Mouse (Mus musculus): ENCODE measurements around the gene Shld1. TPM values are rescaled to one million over a fixed set of nuclear protein-coding genes. Genes with fewer than 3 reads are reported as not detected.

Gene Shld1
- 23.3 and 26.2 TPM in 2 replicates for polyA plus RNA-seq (2014; fragmentation: Nextera tagmentation; extraction: Ambion mirVana)

DNA sequence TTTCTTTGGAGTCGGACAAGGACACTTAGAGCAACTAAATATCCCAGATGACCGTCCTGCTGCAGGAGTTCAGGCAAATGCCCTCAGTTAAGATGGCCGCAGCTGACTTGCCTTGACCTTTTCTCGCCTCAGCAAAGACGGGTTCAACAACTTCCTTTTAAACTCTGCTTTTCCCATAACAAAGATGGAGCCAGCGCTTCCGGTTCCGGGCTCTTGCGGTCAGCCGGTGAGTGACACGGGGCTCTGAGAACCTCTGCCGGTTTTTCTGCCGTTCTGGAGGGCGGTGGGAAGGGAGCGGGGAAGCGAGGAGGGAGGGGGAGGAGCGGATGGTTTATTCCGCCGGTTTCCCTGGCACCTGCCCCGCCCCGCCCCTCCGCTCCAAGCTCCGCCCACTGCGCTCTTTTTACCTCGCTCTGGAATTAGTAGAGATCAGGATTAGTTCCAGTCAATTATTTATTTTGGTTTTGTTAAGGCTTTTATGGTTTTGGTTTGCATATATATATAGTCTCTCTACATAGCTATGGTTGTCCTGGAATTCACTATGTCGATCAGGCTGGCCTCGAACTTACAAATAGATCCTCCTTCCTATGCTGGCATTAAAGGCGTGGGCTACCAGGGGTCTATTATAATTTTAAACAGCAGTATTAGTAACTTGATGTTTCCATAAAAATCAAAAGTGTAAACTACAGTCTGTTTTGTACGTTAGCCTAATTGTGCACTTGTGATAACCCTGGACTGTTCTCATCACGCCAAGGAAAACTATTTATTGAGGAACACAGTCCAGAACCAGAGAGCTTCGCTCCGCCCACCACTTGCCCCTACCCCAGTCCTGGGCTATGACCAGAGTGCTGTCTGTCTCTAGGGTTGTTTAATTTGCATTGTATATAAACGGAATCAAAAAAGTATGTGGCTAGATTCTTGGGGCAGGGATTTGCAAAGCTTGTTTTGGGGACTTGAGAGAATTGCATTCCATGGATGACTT is at the start of gene Shld1:
Gene Shld1 (plus strand): TSS at position 176 of the 982 bp plus-strand sequence.
- H3K9ac ChIP-seq (replicated peaks; ENCODE audit: low read length): peak within 1 kb of the TSS; percentile 51
- H3K4me2 ChIP-seq (ENCODE audit: low read length): peak within 1 kb of the TSS; percentile 57
- DNase-seq: peak; percentile 93
- H3K27ac ChIP-seq (replicated peaks; ENCODE audit: low read depth, low read length): peak within 1 kb of the TSS; percentile 70
- H3K27me3 ChIP-seq (ENCODE audit: control insufficient read depth, insufficient read depth, low read length): no peaks in the 10 kb centered on the region
- peak; percentile 93 for ATAC-seq (ENCODE audit: low FRiP score, low TSS enrichment)
- no peaks in the 10 kb centered on the region for H3K36me3 ChIP-seq (ENCODE audit: control insufficient read depth, insufficient read depth, low read length)
- WGBS: 9% methylated on average over 33 of the region's 33 CpGs
- 0 out of 2 replicates have a peak, but pooled peaks cover 7% of the 10 kb centered on the region for H3K4me1 ChIP-seq (ENCODE audit: control insufficient read depth, insufficient read depth, low read length)
- no peaks in the 10 kb centered on the region for H3K9me3 ChIP-seq (ENCODE audit: control insufficient read depth, low read length)
- H3K4me3 ChIP-seq (replicated peaks; ENCODE audit: low read depth, low read length): peak within 1 kb of the TSS; percentile 50

- DNase-seq: no peak
- no peak overlapping the region for H3K4me2 ChIP-seq (ENCODE audit: low read length)
- ATAC-seq (ENCODE audit: low FRiP score, low TSS enrichment): no peak
- H3K9me3 ChIP-seq (ENCODE audit: control insufficient read depth, low read length): no peaks in the 10 kb centered on the region
- no peaks in the 10 kb centered on the region for H3K27me3 ChIP-seq (ENCODE audit: control insufficient read depth, insufficient read depth, low read length)
- no peaks in the 10 kb centered on the region for H3K36me3 ChIP-seq (ENCODE audit: control insufficient read depth, insufficient read depth, low read length)
- WGBS: 92% methylated on average over 6 of the region's 6 CpGs
- no peak overlapping the region for H3K9ac ChIP-seq (replicated peaks; ENCODE audit: low read length)
- no peaks in the 10 kb centered on the region for H3K4me1 ChIP-seq (ENCODE audit: control insufficient read depth, insufficient read depth, low read length)
- H3K4me3 ChIP-seq (replicated peaks; ENCODE audit: low read depth, low read length): no peak overlapping the region
- H3K27ac ChIP-seq (replicated peaks; ENCODE audit: low read depth, low read length): no peak overlapping the region
These were observed 48.4 kb upstream of the Shld1 start for GRCm38 (mm10) chr2:132638306-132638705.

- no peaks in the 10 kb centered on the region for H3K4me1 ChIP-seq (ENCODE audit: control insufficient read depth, insufficient read depth, low read length)
- no peak for DNase-seq
These were observed 47.4 kb upstream of the Shld1 start for GRCm38 (mm10) chr2:132639337-132639736.

GRCm38 (mm10) chr2:132641196-132641595 is 45.5 kb upstream of the Shld1 start:
- DNase-seq: no peak
- no peak overlapping the region for H3K9ac ChIP-seq (replicated peaks; ENCODE audit: low read length)

More at GRCm38 (mm10) chr2:132639337-132639736, 47.4 kb upstream of the Shld1 start:
- H3K4me2 ChIP-seq (ENCODE audit: low read length): no peak overlapping the region
- no peaks in the 10 kb centered on the region for H3K36me3 ChIP-seq (ENCODE audit: control insufficient read depth, insufficient read depth, low read length)
- no peak overlapping the region for H3K4me3 ChIP-seq (replicated peaks; ENCODE audit: low read depth, low read length)
- WGBS: 93% methylated on average over 7 of the region's 7 CpGs
- ATAC-seq (ENCODE audit: low FRiP score, low TSS enrichment): no peak
- no peak overlapping the region for H3K27ac ChIP-seq (replicated peaks; ENCODE audit: low read depth, low read length)
- no peak overlapping the region for H3K9ac ChIP-seq (replicated peaks; ENCODE audit: low read length)
- no peaks in the 10 kb centered on the region for H3K27me3 ChIP-seq (ENCODE audit: control insufficient read depth, insufficient read depth, low read length)
- no peaks in the 10 kb centered on the region for H3K9me3 ChIP-seq (ENCODE audit: control insufficient read depth, low read length)

GRCm38 (mm10) chr2:132643161-132643560 is 43.6 kb upstream of the Shld1 start:
- no peak overlapping the region for H3K9ac ChIP-seq (replicated peaks; ENCODE audit: low read length)
- no peaks in the 10 kb centered on the region for H3K4me1 ChIP-seq (ENCODE audit: control insufficient read depth, insufficient read depth, low read length)
- H3K36me3 ChIP-seq (ENCODE audit: control insufficient read depth, insufficient read depth, low read length): no peaks in the 10 kb centered on the region
- WGBS: 87% methylated on average over 4 of the region's 4 CpGs
- ATAC-seq (ENCODE audit: low FRiP score, low TSS enrichment): no peak
- H3K4me2 ChIP-seq (ENCODE audit: low read length): no peak overlapping the region
- H3K27me3 ChIP-seq (ENCODE audit: control insufficient read depth, insufficient read depth, low read length): no peaks in the 10 kb centered on the region
- no peak for DNase-seq
- no peak overlapping the region for H3K27ac ChIP-seq (replicated peaks; ENCODE audit: low read depth, low read length)
- no peak overlapping the region for H3K4me3 ChIP-seq (replicated peaks; ENCODE audit: low read depth, low read length)
- H3K9me3 ChIP-seq (ENCODE audit: control insufficient read depth, low read length): no peaks in the 10 kb centered on the region

More at GRCm38 (mm10) chr2:132641196-132641595, 45.5 kb upstream of the Shld1 start:
- Histone ChIP-seq H3K36me3 (ENCODE audit: control insufficient read depth, insufficient read depth, low read length) (no peaks in the 10 kb centered on the region), H3K27ac (replicated peaks; ENCODE audit: low read depth, low read length) (no peak overlapping the region), H3K27me3 (ENCODE audit: control insufficient read depth, insufficient read depth, low read length) (no peaks in the 10 kb centered on the region), H3K4me3 (replicated peaks; ENCODE audit: low read depth, low read length) (no peak overlapping the region), H3K4me1 (ENCODE audit: control insufficient read depth, insufficient read depth, low read length) (no peaks in the 10 kb centered on the region), H3K4me2 (ENCODE audit: low read length) (no peak overlapping the region), H3K9me3 (ENCODE audit: control insufficient read depth, low read length) (no peaks in the 10 kb centered on the region)
- ATAC-seq (ENCODE audit: low FRiP score, low TSS enrichment): no peak
- whole genome bisulfite sequencing: 69% methylated on average over 3 of the region's 3 CpGs

DNA sequence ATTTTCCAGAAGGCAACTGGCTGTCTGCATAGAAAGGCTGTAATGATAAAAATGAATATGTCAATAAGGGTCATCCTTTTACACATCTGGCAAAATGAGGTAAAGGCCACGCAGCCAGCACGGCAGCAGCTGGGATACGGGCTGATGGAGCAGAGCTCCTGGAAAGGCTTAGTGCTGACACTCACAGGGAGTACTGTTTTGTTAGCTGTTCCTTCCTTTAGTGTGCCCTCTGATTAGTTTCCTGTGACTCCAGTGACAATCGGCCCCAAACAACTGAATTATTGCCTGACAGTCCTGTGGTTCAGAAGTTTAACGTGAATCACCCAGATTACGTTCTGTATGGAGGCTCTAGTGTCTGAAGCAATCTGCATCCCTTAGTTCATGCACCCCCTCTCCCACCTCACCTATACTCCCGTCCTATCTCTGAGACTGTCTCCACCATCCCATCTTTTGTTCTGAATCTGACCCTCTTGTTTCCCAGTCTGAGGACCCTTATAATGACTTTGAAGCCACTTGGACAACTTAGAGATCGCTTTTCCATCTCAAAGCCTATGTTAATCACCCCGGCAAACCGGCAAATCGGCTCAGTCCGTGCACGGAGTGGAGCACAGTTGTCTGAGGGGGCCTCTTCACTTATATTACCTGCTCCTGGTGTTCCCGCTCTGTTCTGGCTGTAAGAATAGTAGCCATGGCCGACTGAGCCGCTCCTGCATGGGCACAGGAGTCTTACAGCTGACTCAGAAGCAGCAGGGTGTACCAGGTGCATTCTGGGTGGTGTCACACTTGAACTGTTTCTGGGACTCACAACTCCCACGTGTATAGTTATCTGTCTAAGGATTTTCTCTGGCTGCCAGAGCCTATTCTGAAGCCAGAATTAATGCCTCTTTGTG is 39.6 kb upstream of the Shld1 start:
- DNase-seq (no peak), ATAC-seq (ENCODE audit: low FRiP score, low TSS enrichment) (no peak)
- H3K4me3 ChIP-seq (replicated peaks; ENCODE audit: low read depth, low read length): no peak overlapping the region
- no peak overlapping the region for H3K4me2 ChIP-seq (ENCODE audit: low read length)
- no peaks in the 10 kb centered on the region for H3K36me3 ChIP-seq (ENCODE audit: control insufficient read depth, insufficient read depth, low read length)
- H3K9ac ChIP-seq (replicated peaks; ENCODE audit: low read length): no peak overlapping the region
- WGBS: 64% methylated on average over 17 of the region's 17 CpGs
- H3K4me1 ChIP-seq (ENCODE audit: control insufficient read depth, insufficient read depth, low read length): no peaks in the 10 kb centered on the region
- H3K27ac ChIP-seq (replicated peaks; ENCODE audit: low read depth, low read length): no peak overlapping the region
- no peaks in the 10 kb centered on the region for H3K9me3 ChIP-seq (ENCODE audit: control insufficient read depth, low read length)
- no peaks in the 10 kb centered on the region for H3K27me3 ChIP-seq (ENCODE audit: control insufficient read depth, insufficient read depth, low read length)

GRCm38 (mm10) chr2:132649352-132649870 is 37.3 kb upstream of the Shld1 start:
- H3K36me3 ChIP-seq (ENCODE audit: control insufficient read depth, insufficient read depth, low read length): no peaks in the 10 kb centered on the region
- no peaks in the 10 kb centered on the region for H3K9me3 ChIP-seq (ENCODE audit: control insufficient read depth, low read length)
- no peaks in the 10 kb centered on the region for H3K27me3 ChIP-seq (ENCODE audit: control insufficient read depth, insufficient read depth, low read length)
- no peaks in the 10 kb centered on the region for H3K4me1 ChIP-seq (ENCODE audit: control insufficient read depth, insufficient read depth, low read length)
- H3K9ac ChIP-seq (replicated peaks; ENCODE audit: low read length): no peak overlapping the region
- ATAC-seq (ENCODE audit: low FRiP score, low TSS enrichment): no peak
- DNase-seq: no peak
- H3K27ac ChIP-seq (replicated peaks; ENCODE audit: low read depth, low read length): no peak overlapping the region
- H3K4me3 ChIP-seq (replicated peaks; ENCODE audit: low read depth, low read length): no peak overlapping the region
- no peak overlapping the region for H3K4me2 ChIP-seq (ENCODE audit: low read length)
- WGBS: 91% methylated on average over 10 of the region's 10 CpGs

DNA sequence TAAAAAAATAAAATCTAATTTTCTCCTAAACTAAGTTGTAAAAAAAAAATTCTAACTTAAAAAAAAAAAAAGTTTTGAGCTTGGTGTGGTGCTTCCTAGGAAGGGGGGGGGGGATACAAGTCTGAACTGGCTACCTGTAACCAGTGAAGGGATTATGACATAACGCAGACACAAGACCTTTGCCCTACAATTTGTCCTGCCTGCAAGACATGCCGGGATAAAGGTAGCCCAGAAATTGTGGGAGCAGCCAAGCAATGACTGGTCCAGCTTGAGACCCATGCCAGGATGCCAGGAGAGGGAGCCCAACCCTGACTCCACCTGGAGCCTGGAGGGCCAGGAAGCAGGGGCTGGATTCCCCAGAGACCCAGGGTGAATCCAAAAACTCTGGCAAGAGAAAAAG is 36.2 kb upstream of the Shld1 start:
- no peak overlapping the region for H3K9ac ChIP-seq (replicated peaks; ENCODE audit: low read length)
- H3K27me3 ChIP-seq (ENCODE audit: control insufficient read depth, insufficient read depth, low read length): no peaks in the 10 kb centered on the region
- 77% methylated on average over 2 of the region's 2 CpGs for WGBS
- H3K4me3 ChIP-seq (replicated peaks; ENCODE audit: low read depth, low read length): no peak overlapping the region
- H3K4me2 ChIP-seq (ENCODE audit: low read length): no peak overlapping the region
- DNase-seq (no peak), ATAC-seq (ENCODE audit: low FRiP score, low TSS enrichment) (no peak)
- no peaks in the 10 kb centered on the region for H3K36me3 ChIP-seq (ENCODE audit: control insufficient read depth, insufficient read depth, low read length)
- H3K4me1 ChIP-seq (ENCODE audit: control insufficient read depth, insufficient read depth, low read length): no peaks in the 10 kb centered on the region
- no peak overlapping the region for H3K27ac ChIP-seq (replicated peaks; ENCODE audit: low read depth, low read length)
- H3K9me3 ChIP-seq (ENCODE audit: control insufficient read depth, low read length): no peaks in the 10 kb centered on the region
